Mouse (Mus musculus): ENCODE measurements at regions not wholly inside any gene's neighbourhood (a gene's known extent, or its start where the extent isn't known, plus 50 kb on each side); places are given as distances from the start of the nearest gene placed in this dataset.

- DNase-seq (ENCODE audit: low spot score in 2 of 2) = no peak
Observed at GRCm38 (mm10) chr5:141137716-141138115, 103.6 kb upstream of the Sdk1 start.

- no peak for DNase-seq (ENCODE audit: low spot score in 2 of 2)
Observed at GRCm38 (mm10) chr5:141138771-141139360, 102.4 kb upstream of the Sdk1 start.

- no peak for DNase-seq (ENCODE audit: low spot score in 2 of 2)
Observed at GRCm38 (mm10) chr5:141139361-141139912, 101.9 kb upstream of the Sdk1 start.

GRCm38 (mm10) chr5:141160391-141160790 lies 80.9 kb upstream of the Sdk1 start:
- no peak for DNase-seq (ENCODE audit: low spot score in 2 of 2)

GRCm38 (mm10) chr5:141160956-141161355 lies 80.3 kb upstream of the Sdk1 start:
- no peak for DNase-seq (ENCODE audit: low spot score in 2 of 2)

GRCm38 (mm10) chr5:141182442-141182841 lies 58.8 kb upstream of the Sdk1 start:
- no peak for DNase-seq (ENCODE audit: low spot score in 2 of 2)

GRCm38 (mm10) chr5:141189033-141189432 lies 52.3 kb upstream of the Sdk1 start:
- DNase-seq (ENCODE audit: low spot score in 2 of 2) = no peak

All from cerebellum, postnatal 4 days (tissue).